Mouse (Mus musculus) limb, embryonic 14.5 days (tissue): ENCODE results near the gene Tor4a. TPM values are rescaled to one million over a fixed set of nuclear protein-coding genes. Genes with fewer than 3 reads are reported as not detected.
A peak's percentile ranks its signal among the peaks of the same experiment; 100 is the strongest.

Experiments
- ATAC-seq: fragments of 200-750 bp; cut with Nextera tagmentation; 2 replicates; pipeline ENCODE4 v1.8.0; 2017; ENCODE audit warnings: low read depth, moderate number of reproducible peaks, moderate TSS enrichment; ENCODE audit not compliant: low FRiP score
- DNase-seq: peaks from one replicate; pipeline ENCODE4 v3.0.0-alpha.2; 2015; ENCODE audit warnings: low spot score
- H3K27ac ChIP-seq: fragments of 300-500 bp; sonication (generic); replicated peaks from 2 replicates; pipeline ENCODE4 v1.5.1; 2014; ENCODE audit warnings: low read depth, mild to moderate bottlenecking, low read length, moderate library complexity, mixed read lengths
- H3K27me3 ChIP-seq: fragments of 300-500 bp; sonication (generic); 2 replicates; pipeline ENCODE4 v1.6.1; 2014; ENCODE audit warnings: low read length, mixed read lengths; ENCODE audit not compliant: control insufficient read depth, insufficient read depth
- H3K36me3 ChIP-seq: fragments of 300-500 bp; sonication (generic); 2 replicates; pipeline ENCODE4 v1.6.1; 2014; ENCODE audit warnings: mild to moderate bottlenecking, low read length, moderate library complexity, mixed read lengths; ENCODE audit not compliant: control insufficient read depth, insufficient read depth
- H3K4me1 ChIP-seq: fragments of 300-500 bp; sonication (generic); 2 replicates; pipeline ENCODE4 v1.6.1; 2014; ENCODE audit warnings: antibody characterized with exemption, low read length, mixed read lengths; ENCODE audit not compliant: control insufficient read depth, insufficient read depth
- H3K4me2 ChIP-seq: fragments of 300-500 bp; sonication (generic); replicated peaks from 2 replicates; pipeline ENCODE4 v1.6.1; 2014; ENCODE audit warnings: low read depth, mild to moderate bottlenecking, low read length, moderate library complexity; ENCODE audit not compliant: severe bottlenecking
- H3K4me3 ChIP-seq: fragments of 300-500 bp; sonication (generic); replicated peaks from 2 replicates; pipeline ENCODE4 v1.5.1; 2014; ENCODE audit warnings: low read length
- H3K9ac ChIP-seq: fragments of 300-500 bp; sonication (generic); 2 replicates; pipeline ENCODE4 v1.6.1; 2014; ENCODE audit warnings: mild to moderate bottlenecking, low read depth, low read length, moderate library complexity; ENCODE audit not compliant: severe bottlenecking
- H3K9me3 ChIP-seq: fragments of 300-500 bp; sonication (generic); 2 replicates; pipeline ENCODE4 v1.6.1; 2016; ENCODE audit warnings: low read length; ENCODE audit not compliant: control insufficient read depth
- POLR2A ChIP-seq: fragments of 200-500 bp; IDR thresholded peaks from 2 replicates; pipeline ENCODE4 v1.8.0; 2012; ENCODE audit warnings: inconsistent platforms, mild to moderate bottlenecking, moderate library complexity, borderline replicate concordance; ENCODE audit not compliant: insufficient read depth, insufficient read length; ENCODE audit errors: extremely low read depth
- WGBS: fragments of 180-500 bp; shearing (Covaris S2); extraction: QIAGEN DNeasy Blood & Tissue Kit; methylation state at CpG from one replicate; pipeline ENCODE4 v1.1.7; 2014; 5-methylcytosine and 5-hydroxymethylcytosine counted together
- polyA plus RNA-seq, 2 experiments: library from polyadenylated mRNA; depleted of rRNA in 1 of 2; stranded (reverse) in 1 of 2; unstranded in 1 of 2; fragments of >200 nt; fragmentation: Nextera tagmentation in 1 of 2; extraction: Ambion mirVana in 1 of 2; gene quantifications; 2 replicates each; pipeline versions ENCODE4 v1.2.1 to v1.2.3; 2012 to 2014

Tor4a gene
- polyA plus RNA-seq, 2 experiments: 5.9 to 8.1 TPM

DNA sequence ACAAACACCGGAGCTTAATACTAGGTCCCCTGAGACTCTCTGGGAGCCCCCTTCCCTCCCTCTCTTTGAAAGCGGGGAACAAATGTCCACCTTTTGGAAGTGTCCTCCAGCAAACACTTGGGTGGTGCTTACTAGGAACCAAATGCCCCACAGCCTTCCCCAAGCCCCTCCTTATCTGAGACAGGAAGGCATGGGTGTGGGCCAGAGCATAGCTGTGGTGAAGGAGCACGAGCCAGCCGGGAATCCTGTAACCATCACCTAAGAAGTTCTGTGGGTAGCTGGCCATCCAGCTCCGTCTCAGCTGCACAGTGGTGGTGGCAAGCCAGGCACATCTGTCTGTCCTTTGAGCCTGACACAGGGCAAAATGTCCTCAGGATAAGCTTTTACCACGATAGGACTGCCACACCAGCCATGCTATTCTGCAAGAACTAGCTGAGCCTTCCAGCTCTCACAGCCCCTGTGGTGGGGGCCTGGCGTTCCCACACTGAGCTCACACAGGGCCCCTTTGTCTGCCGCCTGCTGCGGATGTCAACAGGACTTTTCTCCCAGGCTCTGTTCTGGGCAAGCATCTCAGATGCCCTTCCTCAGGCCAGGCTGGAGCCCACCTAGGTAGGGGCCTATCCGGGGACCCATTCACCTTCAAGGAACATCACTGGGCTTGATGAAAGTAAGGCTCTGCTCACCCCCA lies 18.3 kb downstream of the Tor4a start:
- ATAC-seq: no peak
- Histone ChIP-seq H3K4me1 (peaks cover 42% of the 10 kb centered on the region), H3K9ac (no peak overlapping the region), H3K36me3 (no peaks in the 10 kb centered on the region), H3K9me3 (no peaks in the 10 kb centered on the region), H3K4me2 (peak overlapping the region; percentile 15; the same call in 1 of the 2 replicates), H3K27me3 (peaks cover 42% of the 10 kb centered on the region), H3K27ac (peak overlapping the region; percentile 38; the same call in 1 of the 2 replicates), H3K4me3 (no peak overlapping the region)
- DNase-seq: no peak
- 15% methylated on average over 10 of the region's 10 CpGs for WGBS
- TF ChIP-seq POLR2A: no peak

DNA sequence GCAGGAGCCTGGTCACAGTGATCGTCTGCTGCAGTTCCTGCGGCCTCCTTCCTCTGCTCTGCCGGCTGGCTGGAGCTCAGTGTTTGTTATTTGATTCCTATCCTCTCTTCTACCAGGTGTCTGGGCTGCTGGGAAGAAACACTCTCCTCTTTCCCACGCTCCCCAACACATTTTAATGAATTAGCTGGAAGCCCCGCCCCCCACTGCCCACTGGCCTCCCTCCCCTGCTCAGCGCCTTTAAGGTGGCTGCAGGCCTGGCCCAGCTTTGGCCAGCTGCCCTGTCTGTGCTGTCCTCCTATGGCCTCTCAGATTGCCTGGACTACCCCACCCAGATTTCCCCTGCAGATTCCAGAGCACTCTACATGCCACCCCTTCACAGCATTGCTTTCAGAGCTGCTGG lies 19.0 kb downstream of the Tor4a start:
- peak overlapping the region; percentile 15 for H3K4me2 ChIP-seq
- ATAC-seq (peak; percentile 10; the same call in 1 of the 2 replicates), DNase-seq (peak; percentile 43)
- no peak overlapping the region for H3K4me3 ChIP-seq
- H3K9me3 ChIP-seq: no peaks in the 10 kb centered on the region
- peaks cover 36% of the 10 kb centered on the region for H3K27me3 ChIP-seq
- TF ChIP-seq POLR2A: no peak
- H3K9ac ChIP-seq: peak overlapping the region; percentile 17; the same call in 1 of the 2 replicates
- H3K36me3 ChIP-seq: no peaks in the 10 kb centered on the region
- H3K27ac ChIP-seq: 0 out of 2 replicates have a peak overlapping the region, but pooled peaks have one; percentile 38
- WGBS: 3% methylated on average over 6 of the region's 6 CpGs
- peaks cover 42% of the 10 kb centered on the region for H3K4me1 ChIP-seq

- no peak for ATAC-seq
- H3K4me2 ChIP-seq: 0 out of 2 replicates have a peak overlapping the region, but pooled peaks have one; percentile 8
Measured at GRCm38 (mm10) chr2:25177076-25177475, 19.6 kb downstream of the Tor4a start.

GRCm38 (mm10) chr2:25176573-25176972 lies 20.1 kb downstream of the Tor4a start:
- H3K36me3 ChIP-seq: no peaks in the 10 kb centered on the region

More at GRCm38 (mm10) chr2:25177076-25177475, 19.6 kb downstream of the Tor4a start:
- no peak for TF ChIP-seq POLR2A
- Histone ChIP-seq H3K27ac (no peak overlapping the region), H3K36me3 (no peaks in the 10 kb centered on the region), H3K9me3 (no peaks in the 10 kb centered on the region), H3K9ac (no peak overlapping the region; the same call in 1 of the 2 replicates), H3K4me3 (no peak overlapping the region), H3K27me3 (peaks cover 30% of the 10 kb centered on the region), H3K4me1 (peaks cover 42% of the 10 kb centered on the region)
- no peak for DNase-seq
- 37% methylated on average over 4 of the region's 4 CpGs for WGBS

GRCm38 (mm10) chr2:25175690-25176078 lies 21.0 kb downstream of the Tor4a start:
- ATAC-seq (no peak), DNase-seq (no peak)
- Histone ChIP-seq H3K4me1 (peaks cover 33% of the 10 kb centered on the region), H3K27ac (no peak overlapping the region), H3K36me3 (no peaks in the 10 kb centered on the region), H3K9ac (no peak overlapping the region), H3K9me3 (no peaks in the 10 kb centered on the region), H3K4me3 (no peak overlapping the region), H3K27me3 (peaks cover 16% of the 10 kb centered on the region), H3K4me2 (no peak overlapping the region)
- WGBS: 74% methylated on average over 4 of the region's 4 CpGs
- TF ChIP-seq POLR2A: no peak

More at GRCm38 (mm10) chr2:25176573-25176972, 20.1 kb downstream of the Tor4a start:
- Histone ChIP-seq H3K27me3 (peaks cover 25% of the 10 kb centered on the region), H3K4me1 (peaks cover 42% of the 10 kb centered on the region), H3K4me2 (no peak overlapping the region), H3K9me3 (no peaks in the 10 kb centered on the region), H3K27ac (no peak overlapping the region), H3K4me3 (no peak overlapping the region), H3K9ac (no peak overlapping the region)
- 43% methylated on average over 6 of the region's 6 CpGs for WGBS
- ATAC-seq (no peak), DNase-seq (no peak)
- no peak for TF ChIP-seq POLR2A
